Mouse (Mus musculus): ENCODE data around the gene Usp24. TPM values are rescaled to one million over a fixed set of nuclear protein-coding genes. Genes with fewer than 3 reads are reported as not detected.
A peak's percentile ranks its signal among the peaks of the same experiment; 100 is the strongest.
"Not testable (repeated sequence)": the region's sequence is repeated elsewhere in the genome, so short reads cannot be mapped to it uniquely, and the experiment has no call there.

Gene Usp24
- total RNA-seq, 2 experiments from 2014 or later: 31.0 to 43.6 TPM

DNA sequence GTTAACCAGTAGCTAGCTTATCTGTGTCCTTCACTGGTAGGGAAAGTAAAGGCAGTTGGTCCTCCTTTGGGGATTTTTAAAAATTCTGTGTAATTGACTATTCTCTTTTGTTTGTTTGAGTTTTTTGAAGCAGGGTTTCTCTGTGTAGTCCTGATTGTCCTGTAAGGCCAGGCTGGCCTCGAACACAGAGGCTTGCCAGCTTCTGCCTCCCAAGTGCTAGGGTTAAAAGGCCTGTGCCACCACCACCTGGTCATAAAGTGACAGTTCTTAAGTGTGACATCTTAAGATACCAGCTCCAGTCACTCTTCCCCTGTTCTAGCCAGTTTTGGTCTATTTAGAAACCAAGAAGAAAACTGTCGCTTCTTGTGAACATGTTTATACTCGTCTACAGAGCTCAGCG, 2.2 kb downstream of the Usp24 start:
- DNase-seq: no peak

GRCm38 (mm10) chr4:106318976-106319375, 3.0 kb downstream of the Usp24 start:
- no peak for DNase-seq

GRCm38 (mm10) chr4:106322846-106323245, 6.8 kb downstream of the Usp24 start:
- DNase-seq: no peak

GRCm38 (mm10) chr4:106323318-106323717, 7.3 kb downstream of the Usp24 start:
- no peak for DNase-seq

DNA sequence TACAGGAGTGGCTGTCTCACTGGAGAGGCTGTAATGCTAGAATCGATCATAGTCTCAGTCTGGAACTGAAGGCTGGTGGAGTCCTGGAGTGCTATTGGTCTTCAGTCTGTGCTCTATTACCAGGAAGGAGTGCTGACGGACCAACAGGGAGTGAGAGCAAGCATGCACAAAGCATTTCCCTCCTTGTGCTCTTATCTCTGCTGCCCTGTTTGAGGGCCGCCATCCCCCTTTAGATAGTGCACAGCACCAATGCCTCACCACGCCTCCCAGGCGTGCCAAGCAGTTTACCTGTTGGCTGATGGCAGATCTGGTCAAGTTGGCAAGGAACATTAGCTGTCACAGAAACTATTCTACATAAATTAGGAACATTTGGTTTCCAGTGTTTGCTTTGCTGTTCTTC, 11.4 kb downstream of the Usp24 start:
- no peak for DNase-seq

GRCm38 (mm10) chr4:106328704-106329103, 12.7 kb downstream of the Usp24 start:
- no peak for DNase-seq

DNA sequence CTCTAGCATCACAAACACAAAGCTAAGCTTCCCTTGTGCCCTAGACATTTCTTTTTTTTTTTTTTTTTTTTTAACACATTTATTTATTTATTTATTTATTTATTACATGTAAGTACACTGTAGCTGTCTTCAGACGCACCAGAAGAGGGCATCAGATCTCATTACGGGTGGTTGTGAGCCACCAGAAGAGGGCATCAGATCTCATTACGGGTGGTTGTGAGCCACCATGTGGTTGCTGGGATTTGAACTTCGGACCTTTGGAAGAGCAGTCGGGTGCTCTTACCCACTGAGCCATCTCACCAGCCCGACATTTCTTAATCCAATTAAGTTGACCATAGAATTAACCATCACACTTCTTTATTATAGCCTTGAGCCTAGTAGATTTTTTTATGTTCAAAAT, 13.2 kb downstream of the Usp24 start:
- DNase-seq: not testable (repeated sequence)

DNA sequence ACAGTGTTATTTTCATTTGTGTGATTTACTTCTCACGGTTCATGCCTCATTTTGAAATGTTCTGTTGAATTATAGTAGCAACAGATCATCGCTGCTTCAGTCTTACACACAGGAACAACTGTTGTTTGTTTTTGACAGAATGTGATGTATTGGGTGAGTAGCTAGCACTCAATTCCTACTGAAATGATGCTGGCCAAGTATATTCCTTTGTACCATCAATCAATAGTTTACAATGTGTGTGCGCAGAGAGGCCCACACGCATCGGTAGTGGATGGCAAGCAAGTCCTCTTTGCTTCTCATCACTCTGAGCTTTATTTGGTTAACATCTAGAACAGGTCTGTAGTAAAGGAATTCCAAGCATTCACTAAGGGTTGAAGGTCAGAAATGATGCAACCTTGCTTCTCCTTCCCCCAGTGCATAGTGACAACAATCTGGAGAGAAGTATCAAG, 14.4 kb downstream of the Usp24 start:
- no peak for DNase-seq

DNA sequence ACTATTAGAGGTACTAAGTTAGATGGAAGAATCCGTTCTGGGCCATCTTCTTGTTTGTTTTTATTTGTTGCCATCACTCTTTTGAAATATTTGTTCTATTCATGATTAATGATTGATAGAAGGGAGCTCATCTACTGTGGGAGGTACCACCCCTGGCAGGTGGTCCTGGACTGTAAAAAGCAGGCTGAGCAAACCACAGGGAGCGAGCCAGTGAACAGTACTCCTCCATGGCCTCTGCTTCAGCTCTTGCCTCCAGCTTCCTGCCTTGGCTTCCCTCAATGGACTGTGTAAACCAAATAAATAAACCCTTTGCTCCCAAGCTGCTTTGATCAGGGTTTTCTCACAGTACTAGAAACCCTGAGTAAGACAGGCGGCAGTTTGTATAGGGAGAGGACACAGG, 17.1 kb downstream of the Usp24 start:
- DNase-seq: no peak

DNA sequence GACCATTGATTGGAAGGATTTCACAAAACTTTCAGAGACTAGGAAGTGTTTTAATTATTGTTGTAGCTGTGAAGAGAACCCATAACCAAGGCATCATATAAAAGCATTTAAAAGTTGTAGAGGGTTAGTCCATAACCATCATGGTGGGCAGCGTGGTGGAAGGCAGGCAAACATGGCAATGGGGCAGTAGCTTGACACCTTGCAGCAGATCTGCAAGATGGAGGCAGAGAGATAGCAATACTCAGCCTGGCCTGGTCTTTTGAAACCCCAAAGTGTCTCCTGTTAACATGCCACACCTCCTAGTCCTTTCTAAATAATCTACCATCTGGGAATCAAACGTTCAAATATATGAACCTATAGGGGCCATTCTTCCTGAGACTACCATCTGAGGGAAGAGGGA, 17.6 kb downstream of the Usp24 start:
- no peak for DNase-seq

- no peak for DNase-seq
These were observed 19.8 kb downstream of the Usp24 start for GRCm38 (mm10) chr4:106335858-106336257.

GRCm38 (mm10) chr4:106347664-106348063, 31.7 kb downstream of the Usp24 start:
- DNase-seq: no peak

- not testable (repeated sequence) for DNase-seq
These were observed 39.0 kb downstream of the Usp24 start for GRCm38 (mm10) chr4:106355025-106355424.

DNA sequence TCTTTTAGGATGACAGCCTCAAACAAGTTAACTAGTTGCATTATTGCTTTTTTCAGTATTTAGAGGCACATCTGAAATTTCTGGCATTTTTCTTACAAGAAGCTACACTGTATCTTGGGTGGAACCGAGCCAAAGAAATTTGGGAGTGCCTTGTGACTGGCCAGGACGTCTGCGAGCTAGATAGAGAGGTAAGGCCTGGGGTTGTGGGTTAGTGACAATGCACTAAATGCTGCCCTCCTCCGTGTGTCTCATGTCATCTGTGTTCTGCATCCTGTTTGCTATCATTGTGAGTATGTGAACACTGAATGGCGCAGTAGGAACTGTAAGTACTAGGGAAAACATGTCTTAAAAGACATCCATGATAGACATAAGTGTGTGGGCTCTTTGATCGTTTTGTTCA, 54.0 kb downstream of the Usp24 start:
- DNase-seq: no peak

GRCm38 (mm10) chr4:106375857-106376256, 59.8 kb downstream of the Usp24 start:
- DNase-seq: peak; percentile 88

GRCm38 (mm10) chr4:106378839-106379572, 63.0 kb downstream of the Usp24 start:
- DNase-seq: no peak

DNA sequence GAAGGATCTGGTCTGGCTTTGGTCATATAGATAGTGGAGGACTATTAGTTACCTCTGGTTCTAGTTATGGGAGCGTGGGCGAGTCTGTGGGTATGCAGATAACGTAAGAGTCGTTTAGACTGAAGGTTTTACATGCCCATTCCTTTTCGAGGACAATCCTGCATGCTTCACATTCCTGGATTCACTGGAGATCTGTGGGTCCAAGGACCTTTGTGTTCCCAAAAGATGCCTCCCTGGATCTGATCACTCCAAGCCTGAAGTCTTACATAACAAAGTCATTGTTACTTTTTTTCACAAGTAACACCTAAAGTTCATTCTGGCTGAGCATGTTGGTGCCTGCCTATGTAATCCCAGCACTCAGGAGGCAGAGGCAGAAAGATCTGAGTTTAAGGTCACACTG, 65.1 kb downstream of the Usp24 start:
- no peak for DNase-seq

GRCm38 (mm10) chr4:106389908-106390307, 73.9 kb downstream of the Usp24 start:
- no peak for DNase-seq

DNA sequence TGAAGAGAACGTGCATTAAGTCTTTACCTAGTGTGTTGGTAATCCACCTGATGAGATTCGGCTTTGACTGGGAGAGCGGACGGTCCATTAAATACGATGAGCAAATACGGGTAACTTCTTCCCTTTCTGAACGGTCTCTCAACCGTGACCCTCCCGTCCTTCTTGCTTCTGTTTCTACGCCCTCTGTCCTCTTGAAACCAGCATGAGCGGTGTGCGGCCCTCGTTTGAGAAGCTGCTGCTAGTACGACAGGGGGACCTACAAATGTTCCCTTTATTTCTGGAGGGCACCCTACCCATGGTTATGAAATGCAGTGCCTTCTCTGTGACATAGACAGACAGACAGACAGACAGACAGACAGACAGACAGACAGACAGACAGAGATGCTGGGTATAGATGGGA, 93.6 kb downstream of the Usp24 start:
- no peak for DNase-seq

- DNase-seq: no peak
These were observed 103.2 kb downstream of the Usp24 start for GRCm38 (mm10) chr4:106419256-106419655.

DNA sequence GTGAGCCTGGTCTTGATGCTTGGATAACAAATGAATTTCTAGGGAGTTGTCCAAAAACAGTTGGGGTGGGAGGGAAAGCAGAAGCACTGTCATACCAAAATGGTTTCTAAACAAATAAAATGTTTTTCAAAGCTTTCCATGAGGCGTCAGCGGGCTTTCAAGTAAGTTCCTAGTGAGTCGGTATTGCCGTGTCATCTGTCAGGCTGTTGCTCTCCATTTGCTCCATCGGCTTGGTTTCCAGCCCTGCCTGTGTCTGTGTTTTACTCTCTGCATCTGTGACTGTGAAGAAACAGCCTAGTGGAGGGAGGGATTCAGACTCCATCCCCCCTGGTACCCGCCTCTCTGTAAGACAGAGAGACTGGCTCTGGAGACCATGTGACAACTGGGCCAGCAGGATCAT, 103.8 kb downstream of the Usp24 start:
- DNase-seq: no peak

- DNase-seq: no peak
These were observed 106.6 kb downstream of the Usp24 start for GRCm38 (mm10) chr4:106422597-106422996.

GRCm38 (mm10) chr4:106424560-106424959, 108.5 kb downstream of the Usp24 start:
- DNase-seq: no peak

GRCm38 (mm10) chr4:106426286-106426685, 110.3 kb downstream of the Usp24 start:
- no peak for DNase-seq

GRCm38 (mm10) chr4:106428616-106429015, 112.6 kb downstream of the Usp24 start:
- DNase-seq: no peak

Measured in adrenal gland, postnatal 10 days (tissue).